Mouse (Mus musculus) kidney, embryonic 14.5 days (tissue): Measurements from ENCODE around the gene Mgat4a. TPM values are rescaled to one million over a fixed set of nuclear protein-coding genes. Genes with fewer than 3 reads are reported as not detected.

Experiments used
- ATAC-seq: fragments of 200-750 bp; cut with Nextera tagmentation; 2 replicates; pipeline ENCODE4 v1.8.0; 2017; ENCODE audit warnings: moderate number of reproducible peaks, mild to moderate bottlenecking, moderate TSS enrichment, moderate library complexity; ENCODE audit not compliant: low FRiP score, low TSS enrichment
- H3K27ac ChIP-seq: fragments of 300-500 bp; sonication (generic); 2 replicates; pipeline ENCODE4 v1.5.1; 2014; ENCODE audit warnings: low read depth, mild to moderate bottlenecking, low read length, moderate library complexity, mixed read lengths
- H3K27me3 ChIP-seq: fragments of 300-500 bp; sonication (generic); 2 replicates; pipeline ENCODE4 v1.6.1; 2014; ENCODE audit warnings: mild to moderate bottlenecking, low read length; ENCODE audit not compliant: control insufficient read depth, insufficient read depth
- H3K36me3 ChIP-seq: fragments of 300-500 bp; sonication (generic); 2 replicates; pipeline ENCODE4 v1.6.1; 2014; ENCODE audit warnings: low read length, mixed read lengths; ENCODE audit not compliant: control insufficient read depth, insufficient read depth
- H3K4me1 ChIP-seq: fragments of 300-500 bp; sonication (generic); 2 replicates; pipeline ENCODE4 v1.6.1; 2014; ENCODE audit warnings: low read length, mixed read lengths; ENCODE audit not compliant: control insufficient read depth, insufficient read depth
- H3K4me2 ChIP-seq: fragments of 300-500 bp; sonication (generic); replicated peaks from 2 replicates; pipeline ENCODE4 v1.6.1; 2014; ENCODE audit warnings: low read depth, mild to moderate bottlenecking, low read length
- H3K4me3 ChIP-seq: fragments of 300-500 bp; sonication (generic); 2 replicates; pipeline ENCODE4 v1.5.1; 2014; ENCODE audit warnings: mild to moderate bottlenecking, low read length
- H3K9ac ChIP-seq: fragments of 300-500 bp; sonication (generic); 2 replicates; pipeline ENCODE4 v1.6.1; 2014; ENCODE audit warnings: low read depth, mild to moderate bottlenecking, low read length, moderate library complexity
- H3K9me3 ChIP-seq: fragments of 300-500 bp; sonication (generic); 2 replicates; pipeline ENCODE4 v1.6.1; 2016; ENCODE audit warnings: low read length; ENCODE audit not compliant: control insufficient read depth
- WGBS: fragments of 180-500 bp; shearing (Covaris S2); extraction: QIAGEN DNeasy Blood & Tissue Kit; methylation state at CpG from one replicate; pipeline ENCODE4 v1.1.7; 2014; 5-methylcytosine and 5-hydroxymethylcytosine counted together
- polyA plus RNA-seq: library from polyadenylated mRNA; unstranded; fragments of >200 nt; fragmentation: Nextera tagmentation; extraction: Ambion mirVana; gene quantifications from 2 replicates; pipeline ENCODE4 v1.2.1, GENCODE M21; 2014

The Mgat4a gene
- polyA plus RNA-seq, 1 experiment from 2014 or later: 7.1 TPM

- H3K27ac ChIP-seq: no peak overlapping the region
- no peak for ATAC-seq
- H3K36me3 ChIP-seq: no peaks in the 10 kb centered on the region
- H3K9me3 ChIP-seq: no peaks in the 10 kb centered on the region
- no peaks in the 10 kb centered on the region for H3K4me1 ChIP-seq
- no peak overlapping the region for H3K4me2 ChIP-seq
- H3K4me3 ChIP-seq: no peak overlapping the region
- WGBS: 84% methylated on average over 3 of the region's 3 CpGs
- no peak overlapping the region for H3K9ac ChIP-seq
- no peaks in the 10 kb centered on the region for H3K27me3 ChIP-seq
Measured at GRCm38 (mm10) chr1:37408678-37409077, 132.1 kb downstream of the Mgat4a start.

- no peak for ATAC-seq
- no peaks in the 10 kb centered on the region for H3K27me3 ChIP-seq
- 79% methylated on average over 8 of the region's 8 CpGs for WGBS
- no peak overlapping the region for H3K4me2 ChIP-seq
- H3K4me3 ChIP-seq: no peak overlapping the region
- no peak overlapping the region for H3K27ac ChIP-seq
- H3K9me3 ChIP-seq: no peaks in the 10 kb centered on the region
- H3K9ac ChIP-seq: no peak overlapping the region
- no peaks in the 10 kb centered on the region for H3K36me3 ChIP-seq
- no peaks in the 10 kb centered on the region for H3K4me1 ChIP-seq
Measured at GRCm38 (mm10) chr1:37408059-37408458, 132.8 kb downstream of the Mgat4a start.

GRCm38 (mm10) chr1:37407228-37407627 lies 133.6 kb downstream of the Mgat4a start:
- Histone ChIP-seq H3K4me3 (no peak overlapping the region), H3K9ac (no peak overlapping the region), H3K27me3 (no peaks in the 10 kb centered on the region), H3K36me3 (no peaks in the 10 kb centered on the region; the same call in 1 of the 2 replicates), H3K4me2 (no peak overlapping the region), H3K27ac (no peak overlapping the region), H3K9me3 (no peaks in the 10 kb centered on the region), H3K4me1 (no peaks in the 10 kb centered on the region)
- WGBS: 94% methylated on average over 8 of the region's 8 CpGs
- ATAC-seq: no peak

GRCm38 (mm10) chr1:37405137-37405536 lies 135.7 kb downstream of the Mgat4a start:
- no peaks in the 10 kb centered on the region for H3K4me1 ChIP-seq
- H3K4me2 ChIP-seq: no peak overlapping the region
- H3K9ac ChIP-seq: no peak overlapping the region
- WGBS: 92% methylated on average over 2 of the region's 2 CpGs
- no peak overlapping the region for H3K27ac ChIP-seq
- no peaks in the 10 kb centered on the region for H3K9me3 ChIP-seq
- no peaks in the 10 kb centered on the region; the same call in 1 of the 2 replicates for H3K36me3 ChIP-seq
- no peak for ATAC-seq
- no peaks in the 10 kb centered on the region for H3K27me3 ChIP-seq
- H3K4me3 ChIP-seq: no peak overlapping the region

GRCm38 (mm10) chr1:37401687-37402086 lies 139.1 kb downstream of the Mgat4a start:
- Histone ChIP-seq H3K27ac (no peak overlapping the region), H3K4me2 (no peak overlapping the region), H3K27me3 (no peaks in the 10 kb centered on the region), H3K36me3 (no peaks in the 10 kb centered on the region; the same call in 1 of the 2 replicates), H3K4me3 (no peak overlapping the region), H3K4me1 (peaks cover 8% of the 10 kb centered on the region; the same call in 1 of the 2 replicates), H3K9ac (no peak overlapping the region), H3K9me3 (no peaks in the 10 kb centered on the region)
- 64% methylated on average over 4 of the region's 4 CpGs for WGBS
- 0 out of 2 replicates have a peak, but pooled peaks have one; percentile 22 for ATAC-seq

- H3K4me1 ChIP-seq: peaks cover 8% of the 10 kb centered on the region; the same call in 1 of the 2 replicates
- no peaks in the 10 kb centered on the region for H3K27me3 ChIP-seq
- no peak overlapping the region for H3K9ac ChIP-seq
- WGBS: 44% methylated on average over 8 of the region's 8 CpGs
- H3K27ac ChIP-seq: no peak overlapping the region
- no peak overlapping the region for H3K4me3 ChIP-seq
- peak; percentile 56; the same call in 1 of the 2 replicates for ATAC-seq
- no peaks in the 10 kb centered on the region for H3K9me3 ChIP-seq
- peaks cover 2% of the 10 kb centered on the region; the same call in 1 of the 2 replicates for H3K36me3 ChIP-seq
- no peak overlapping the region for H3K4me2 ChIP-seq
Measured at GRCm38 (mm10) chr1:37399734-37400133, 141.1 kb downstream of the Mgat4a start.

- Histone ChIP-seq H3K4me2 (no peak overlapping the region), H3K36me3 (peaks cover 2% of the 10 kb centered on the region; the same call in 1 of the 2 replicates), H3K4me3 (no peak overlapping the region), H3K9ac (no peak overlapping the region), H3K9me3 (no peaks in the 10 kb centered on the region), H3K4me1 (peaks cover 8% of the 10 kb centered on the region; the same call in 1 of the 2 replicates), H3K27me3 (no peaks in the 10 kb centered on the region), H3K27ac (no peak overlapping the region)
- ATAC-seq: peak; percentile 68
- WGBS: 19% methylated on average over 3 of the region's 3 CpGs
Measured at GRCm38 (mm10) chr1:37398961-37399360, 141.9 kb downstream of the Mgat4a start.

GRCm38 (mm10) chr1:37396481-37396880 lies 144.3 kb downstream of the Mgat4a start:
- Histone ChIP-seq H3K27me3 (no peaks in the 10 kb centered on the region), H3K4me3 (no peak overlapping the region), H3K4me1 (peaks cover 8% of the 10 kb centered on the region; the same call in 1 of the 2 replicates), H3K27ac (no peak overlapping the region), H3K9ac (no peak overlapping the region), H3K36me3 (peaks cover 2% of the 10 kb centered on the region; the same call in 1 of the 2 replicates), H3K9me3 (no peaks in the 10 kb centered on the region), H3K4me2 (no peak overlapping the region)
- ATAC-seq: no peak
- WGBS: 55% methylated on average over 1 of the region's 1 CpGs

- H3K9me3 ChIP-seq: no peaks in the 10 kb centered on the region
- H3K27me3 ChIP-seq: no peaks in the 10 kb centered on the region
- H3K36me3 ChIP-seq: peaks cover 2% of the 10 kb centered on the region; the same call in 1 of the 2 replicates
- ATAC-seq: no peak
- no peak overlapping the region for H3K4me3 ChIP-seq
- no peaks in the 10 kb centered on the region for H3K4me1 ChIP-seq
- no peak overlapping the region for H3K4me2 ChIP-seq
- H3K27ac ChIP-seq: no peak overlapping the region
- 85% methylated on average over 5 of the region's 5 CpGs for WGBS
- no peak overlapping the region for H3K9ac ChIP-seq
Measured at GRCm38 (mm10) chr1:37393174-37393573, 147.6 kb downstream of the Mgat4a start.
